Mouse (Mus musculus) thymus, postnatal 4 days (tissue): ENCODE data around the gene Usp43.

Source experiments
- DNase-seq: peaks from one replicate; pipeline ENCODE4 v3.0.0; 2021

Gene Usp43

GRCm38 (mm10) chr11:67806832-67807597 is 114.9 kb downstream of the Usp43 start:
- DNase-seq: no peak

- peak; percentile 41 for DNase-seq
These were observed 116.4 kb downstream of the Usp43 start for GRCm38 (mm10) chr11:67805538-67805937.
